Mouse (Mus musculus) cerebellum, postnatal 10 days (tissue): ENCODE measurements around the gene Gm49322.

Experiments
- DNase-seq, 2 experiments: peaks; one replicate each; pipeline ENCODE4 v3.0.0; 2021; ENCODE audit warnings: mixed read lengths in 2 of 2

The Gm49322 gene

DNA sequence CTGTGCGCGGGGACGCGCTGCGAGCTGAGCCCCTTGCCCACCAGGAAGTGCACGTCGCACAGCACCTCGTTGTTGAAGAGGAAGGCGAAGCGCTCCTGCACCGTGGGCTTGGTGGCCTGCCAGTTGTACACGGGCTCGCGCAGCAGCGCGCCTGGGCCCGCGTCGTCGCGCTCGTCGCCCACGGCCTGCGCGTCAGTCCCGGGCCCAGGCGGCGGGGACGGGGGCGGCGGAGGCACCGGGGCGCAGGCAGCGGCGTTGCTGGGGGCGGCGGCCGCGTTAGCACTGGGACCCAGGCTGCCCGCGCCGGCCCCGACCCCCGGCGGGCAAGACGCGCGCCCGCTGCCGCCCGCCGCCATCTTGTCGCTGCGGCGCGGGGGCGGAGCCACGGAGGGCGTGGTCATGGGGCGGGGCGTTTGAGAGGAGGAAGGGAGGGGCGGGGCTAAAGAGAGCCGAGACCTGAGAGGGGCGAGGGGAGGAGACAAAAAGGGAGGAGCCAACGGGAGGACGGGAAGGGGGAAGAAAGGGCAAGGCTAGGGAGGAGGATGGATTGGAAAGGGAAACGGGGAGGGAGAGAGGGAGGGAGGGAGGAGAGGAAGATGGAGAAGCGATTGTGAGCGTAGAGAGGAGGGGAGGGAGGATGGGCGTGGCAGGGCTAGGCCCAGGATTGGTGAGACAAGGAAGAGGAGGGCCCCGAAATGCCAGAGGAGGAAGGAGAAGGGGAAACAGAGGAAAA is 50.5 kb downstream of the Gm49322 start:
- DNase-seq = peak; percentile 100

- peak in 1 of 2 experiments; percentile 50 for DNase-seq
These were observed 51.2 kb downstream of the Gm49322 start, which contains the start of gene Btbd2 for GRCm38 (mm10) chr10:80656863-80657623. Btbd2 (minus strand) TSS chr10:80657071.

DNA sequence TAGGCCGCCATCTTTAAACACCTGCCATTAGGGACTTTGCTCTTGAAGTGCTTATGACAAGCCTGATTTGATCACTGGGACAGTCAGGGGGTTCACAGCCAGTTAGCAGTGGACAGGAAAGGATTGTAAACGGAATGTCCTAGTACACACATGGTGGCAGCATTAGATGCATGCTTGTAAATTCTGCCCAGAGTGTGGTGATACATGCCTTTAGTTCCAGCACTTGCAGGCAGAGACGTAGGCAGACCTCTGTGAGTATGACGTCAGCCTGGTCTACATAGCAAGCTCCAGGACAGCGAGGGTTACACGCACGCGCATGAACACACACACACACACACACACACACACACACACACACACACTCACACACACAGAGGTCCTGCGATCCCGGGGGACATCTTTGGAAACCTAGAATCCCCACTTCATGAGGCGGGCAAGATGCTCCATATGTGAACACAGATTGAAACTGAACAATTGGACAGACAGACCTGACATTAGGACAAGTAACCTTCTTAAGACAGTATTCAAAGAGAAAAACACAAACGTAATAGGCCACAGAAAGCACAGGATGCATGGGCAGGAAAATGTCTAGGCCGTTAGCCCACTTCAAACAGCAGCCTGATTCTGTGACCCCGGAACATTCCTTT is 52.5 kb downstream of the Gm49322 start:
- no peak for DNase-seq

- DNase-seq = no peak
These were observed 53.0 kb downstream of the Gm49322 start for GRCm38 (mm10) chr10:80658841-80659202.

DNA sequence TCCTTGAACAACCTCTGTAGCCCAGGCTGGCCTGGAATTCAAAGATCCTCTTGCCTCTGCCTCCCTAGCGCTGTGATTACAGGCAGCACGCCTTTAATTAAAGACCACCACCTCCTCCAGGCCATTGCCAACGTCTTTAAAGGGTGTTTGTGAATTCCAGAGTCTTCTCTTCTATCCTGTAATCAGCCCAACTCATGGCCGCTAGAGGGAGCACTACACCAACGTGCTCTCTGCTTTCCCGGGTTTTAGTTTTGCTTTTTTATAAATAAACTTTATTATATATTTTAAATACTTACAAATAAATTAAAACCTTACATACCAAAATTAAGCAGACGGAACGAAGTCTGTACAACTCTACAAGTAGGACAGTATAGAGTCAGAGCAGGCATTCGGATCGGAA is 53.4 kb downstream of the Gm49322 start:
- DNase-seq = peak; percentile 89 to 92

- DNase-seq = peak; percentile 66 to 82
These were observed 55.3 kb downstream of the Gm49322 start for GRCm38 (mm10) chr10:80661149-80661548.

- DNase-seq = no peak
These were observed 57.8 kb downstream of the Gm49322 start for GRCm38 (mm10) chr10:80663485-80664196.

GRCm38 (mm10) chr10:80664197-80665015 is 58.6 kb downstream of the Gm49322 start:
- peak; percentile 73 to 80 for DNase-seq

DNA sequence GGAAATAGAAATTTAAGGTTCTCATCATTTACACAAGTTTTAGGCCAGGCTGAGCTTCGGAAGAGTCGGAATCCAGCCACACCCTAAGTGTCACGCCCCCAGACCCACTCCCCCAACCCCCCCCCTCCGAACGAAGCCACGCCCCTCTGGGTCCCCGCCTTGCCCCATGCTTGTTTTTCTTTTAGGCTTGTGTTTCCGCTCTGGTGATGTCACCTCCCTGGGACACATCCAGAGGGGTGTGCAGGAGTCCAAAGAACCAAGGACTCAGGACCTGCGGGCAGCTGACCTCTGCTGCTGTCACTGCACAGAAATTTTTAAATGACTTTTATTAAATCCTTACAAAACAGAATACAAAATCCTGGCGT is 59.2 kb downstream of the Gm49322 start:
- peak in 1 of 2 experiments; percentile 44 for DNase-seq
